Mouse (Mus musculus): ENCODE measurements around the gene Zbtb20.

Zbtb20 gene

GRCm38 (mm10) chr16:43362651-43363300 lies 487.1 kb downstream of the Zbtb20 start:
- DNase-seq (ENCODE audit: low spot score in 2 of 2) = no peak

- DNase-seq (ENCODE audit: low spot score in 2 of 2) = no peak
Observed at GRCm38 (mm10) chr16:43363316-43363715, 487.6 kb downstream of the Zbtb20 start.

- DNase-seq (ENCODE audit: low spot score in 2 of 2) = peak in 1 of 2 experiments; percentile 10
Observed at GRCm38 (mm10) chr16:43363751-43364515, 488.3 kb downstream of the Zbtb20 start.

- DNase-seq (ENCODE audit: low spot score in 2 of 2) = no peak
Observed at GRCm38 (mm10) chr16:43364516-43364910, 488.8 kb downstream of the Zbtb20 start.

GRCm38 (mm10) chr16:43365277-43365676 lies 489.6 kb downstream of the Zbtb20 start:
- no peak for DNase-seq (ENCODE audit: low spot score in 2 of 2)

GRCm38 (mm10) chr16:43370496-43371020 lies 494.9 kb downstream of the Zbtb20 start:
- DNase-seq (ENCODE audit: low spot score in 2 of 2) = no peak

GRCm38 (mm10) chr16:43376782-43377181 lies 501.1 kb downstream of the Zbtb20 start:
- DNase-seq (ENCODE audit: low spot score in 2 of 2) = no peak

GRCm38 (mm10) chr16:43379351-43380325 lies 504.0 kb downstream of the Zbtb20 start:
- DNase-seq (ENCODE audit: low spot score in 2 of 2) = no peak

GRCm38 (mm10) chr16:43381183-43381582 lies 505.5 kb downstream of the Zbtb20 start:
- DNase-seq (ENCODE audit: low spot score in 2 of 2) = no peak

GRCm38 (mm10) chr16:43383149-43383740 lies 507.6 kb downstream of the Zbtb20 start:
- DNase-seq (ENCODE audit: low spot score in 2 of 2) = no peak

- no peak for DNase-seq (ENCODE audit: low spot score in 2 of 2)
Observed at GRCm38 (mm10) chr16:43384953-43385619, 509.4 kb downstream of the Zbtb20 start.

- DNase-seq (ENCODE audit: low spot score in 2 of 2) = no peak
Observed at GRCm38 (mm10) chr16:43385620-43386210, 510.0 kb downstream of the Zbtb20 start.

- no peak for DNase-seq (ENCODE audit: low spot score in 2 of 2)
Observed at GRCm38 (mm10) chr16:43386426-43386825, 510.7 kb downstream of the Zbtb20 start.

GRCm38 (mm10) chr16:43388389-43388788 lies 512.7 kb downstream of the Zbtb20 start:
- no peak for DNase-seq (ENCODE audit: low spot score in 2 of 2)

GRCm38 (mm10) chr16:43390387-43390786 lies 514.7 kb downstream of the Zbtb20 start:
- no peak for DNase-seq (ENCODE audit: low spot score in 2 of 2)

- DNase-seq (ENCODE audit: low spot score in 2 of 2) = no peak
Observed at GRCm38 (mm10) chr16:43393382-43393781, 517.7 kb downstream of the Zbtb20 start.

GRCm38 (mm10) chr16:43394013-43394568 lies 518.4 kb downstream of the Zbtb20 start:
- no peak for DNase-seq (ENCODE audit: low spot score in 2 of 2)

GRCm38 (mm10) chr16:43394760-43395159 lies 519.1 kb downstream of the Zbtb20 start:
- DNase-seq (ENCODE audit: low spot score in 2 of 2) = no peak

- DNase-seq (ENCODE audit: low spot score in 2 of 2) = no peak
Observed at GRCm38 (mm10) chr16:43396849-43397628, 521.4 kb downstream of the Zbtb20 start.

Measured in frontal cortex, postnatal 14 days (tissue).